Mouse (Mus musculus) forebrain, embryonic 13.5 days (tissue): ENCODE data around the gene Zfp523. TPM values are rescaled to one million over a fixed set of nuclear protein-coding genes. Genes with fewer than 3 reads are reported as not detected.
"Not testable (repeated sequence)": the region's sequence is repeated elsewhere in the genome, so short reads cannot be mapped to it uniquely, and the experiment has no call there.

ENCODE experiments used
- ATAC-seq: fragments of 200-750 bp; cut with Nextera tagmentation; 2 replicates; pipeline ENCODE4 v1.8.0; 2017
- H3K27ac ChIP-seq: fragments of 300-500 bp; sonication (generic); 2 replicates; pipeline ENCODE4 v1.5.1; 2015; ENCODE audit warnings: inconsistent platforms, mild to moderate bottlenecking, moderate library complexity
- H3K27me3 ChIP-seq: fragments of 300-500 bp; sonication (generic); 2 replicates; pipeline ENCODE4 v1.6.1; 2015; ENCODE audit warnings: mild to moderate bottlenecking, inconsistent platforms
- H3K36me3 ChIP-seq: fragments of 300-500 bp; sonication (generic); 2 replicates; pipeline ENCODE4 v1.6.1; 2015; ENCODE audit warnings: mild to moderate bottlenecking, inconsistent platforms; ENCODE audit not compliant: poor library complexity, severe bottlenecking
- H3K4me1 ChIP-seq: fragments of 300-500 bp; sonication (generic); 2 replicates; pipeline ENCODE4 v1.6.1; 2015; ENCODE audit warnings: inconsistent platforms
- H3K4me2 ChIP-seq: fragments of 300-500 bp; sonication (generic); 2 replicates; pipeline ENCODE4 v1.6.1; 2015; ENCODE audit warnings: inconsistent platforms, mild to moderate bottlenecking, moderate library complexity
- H3K4me3 ChIP-seq: fragments of 300-500 bp; sonication (generic); 2 replicates; pipeline ENCODE4 v1.5.1; 2015; ENCODE audit warnings: mild to moderate bottlenecking, inconsistent platforms
- H3K9ac ChIP-seq: fragments of 300-500 bp; sonication (generic); 2 replicates; pipeline ENCODE4 v1.6.1; 2015; ENCODE audit warnings: mild to moderate bottlenecking, inconsistent platforms
- H3K9me3 ChIP-seq: fragments of 300-500 bp; sonication (generic); replicated peaks from 2 replicates; pipeline ENCODE4 v1.6.1; 2016; ENCODE audit warnings: inconsistent platforms
- WGBS: fragments of 180-500 bp; shearing (Covaris S2); methylation state at CpG from one replicate; pipeline ENCODE4 v1.1.7; 2015; 5-methylcytosine and 5-hydroxymethylcytosine counted together
- polyA plus RNA-seq: library from polyadenylated mRNA; unstranded; fragments of >200 nt; fragmentation: Nextera tagmentation; extraction: Ambion mirVana; gene quantifications from 2 replicates; pipeline ENCODE4 v1.2.1, GENCODE M21; 2015

Zfp523 gene
- polyA plus RNA-seq, 1 experiment from 2014 or later = 32.7 TPM

DNA sequence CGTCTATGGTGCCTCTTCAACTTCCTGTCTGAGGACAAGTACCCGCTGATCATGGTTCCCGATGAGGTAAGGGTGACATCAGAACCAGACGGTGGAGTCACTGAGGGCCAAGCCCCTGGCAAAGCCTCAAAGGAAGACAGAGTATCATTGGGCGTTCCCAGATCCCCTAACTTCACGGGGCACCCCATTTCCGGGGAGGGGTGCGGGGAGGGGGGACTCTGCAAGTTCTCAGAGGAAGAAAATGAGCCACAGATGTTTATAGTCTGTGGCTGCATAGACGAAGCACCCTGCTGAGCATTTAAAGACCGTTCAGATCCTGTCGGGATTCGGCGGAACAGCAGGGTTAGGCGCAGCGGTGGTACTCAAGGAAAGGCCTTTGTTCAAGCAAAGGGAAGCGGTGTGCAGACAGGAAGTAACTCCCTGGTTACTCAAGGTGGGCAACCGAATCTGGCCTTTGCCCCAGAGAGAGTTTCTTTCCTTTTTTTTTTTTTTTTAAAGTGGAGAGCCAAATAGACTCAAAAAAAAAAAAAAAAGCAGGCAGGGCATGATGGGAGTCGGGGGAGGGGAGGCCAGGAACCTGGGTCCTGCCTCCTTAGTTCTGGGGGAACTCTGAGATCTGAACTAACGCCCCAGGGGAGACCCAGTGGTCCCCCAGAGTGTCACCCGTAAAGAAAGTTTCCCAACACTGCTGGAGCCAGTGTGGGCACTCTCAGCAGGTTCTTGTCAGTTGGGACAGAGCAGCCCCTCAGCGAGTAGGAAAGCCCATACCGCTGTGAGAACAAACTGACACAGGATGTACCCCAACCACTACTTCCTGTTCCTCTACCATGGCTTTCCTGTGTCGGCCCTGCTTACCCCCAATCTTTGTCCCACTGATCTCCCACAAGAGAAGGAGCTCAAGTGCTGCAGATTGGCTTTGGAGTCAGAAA is 41.1 kb downstream of the Zfp523 start:
- Histone ChIP-seq H3K36me3 (no peaks in the 10 kb centered on the region), H3K9ac (no peak overlapping the region), H3K27me3 (peaks cover 9% of the 10 kb centered on the region; the same call in 1 of the 2 replicates), H3K4me1 (peaks cover 6% of the 10 kb centered on the region), H3K4me2 (0 out of 2 replicates have a peak overlapping the region, but pooled peaks have one; percentile 15), H3K9me3 (no peaks in the 10 kb centered on the region), H3K27ac (no peak overlapping the region; the same call in 1 of the 2 replicates), H3K4me3 (no peak overlapping the region)
- no peak for ATAC-seq
- WGBS = 30% methylated on average over 23 of the region's 23 CpGs

DNA sequence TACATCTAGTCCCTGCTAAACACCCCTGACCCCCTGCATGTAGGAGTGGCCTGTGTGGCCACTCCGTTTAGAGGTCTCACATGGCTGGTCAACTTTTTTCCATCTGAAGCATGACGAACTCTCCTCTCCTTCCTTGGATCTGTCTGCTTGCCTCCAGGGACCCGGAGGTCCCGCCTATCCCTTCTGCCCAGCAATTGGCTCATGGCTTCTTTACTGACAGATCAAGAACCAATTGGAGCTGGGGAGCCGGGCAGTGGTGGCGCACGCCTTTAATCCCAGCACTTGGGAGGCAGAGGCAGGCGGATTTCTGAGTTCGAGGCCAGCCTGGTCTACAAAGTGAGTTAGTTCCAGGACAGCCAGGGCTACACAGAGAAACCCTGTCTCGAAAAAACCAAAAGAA is 45.5 kb downstream of the Zfp523 start:
- 92% methylated on average over 10 of the region's 10 CpGs for WGBS
- H3K4me3 ChIP-seq, H3K36me3 ChIP-seq, H3K27ac ChIP-seq, ATAC-seq, H3K9ac ChIP-seq, H3K4me2 ChIP-seq, H3K27me3 ChIP-seq, H3K9me3 ChIP-seq: not testable (repeated sequence)
- H3K4me1 ChIP-seq = peaks cover 24% of the 10 kb centered on the region

DNA sequence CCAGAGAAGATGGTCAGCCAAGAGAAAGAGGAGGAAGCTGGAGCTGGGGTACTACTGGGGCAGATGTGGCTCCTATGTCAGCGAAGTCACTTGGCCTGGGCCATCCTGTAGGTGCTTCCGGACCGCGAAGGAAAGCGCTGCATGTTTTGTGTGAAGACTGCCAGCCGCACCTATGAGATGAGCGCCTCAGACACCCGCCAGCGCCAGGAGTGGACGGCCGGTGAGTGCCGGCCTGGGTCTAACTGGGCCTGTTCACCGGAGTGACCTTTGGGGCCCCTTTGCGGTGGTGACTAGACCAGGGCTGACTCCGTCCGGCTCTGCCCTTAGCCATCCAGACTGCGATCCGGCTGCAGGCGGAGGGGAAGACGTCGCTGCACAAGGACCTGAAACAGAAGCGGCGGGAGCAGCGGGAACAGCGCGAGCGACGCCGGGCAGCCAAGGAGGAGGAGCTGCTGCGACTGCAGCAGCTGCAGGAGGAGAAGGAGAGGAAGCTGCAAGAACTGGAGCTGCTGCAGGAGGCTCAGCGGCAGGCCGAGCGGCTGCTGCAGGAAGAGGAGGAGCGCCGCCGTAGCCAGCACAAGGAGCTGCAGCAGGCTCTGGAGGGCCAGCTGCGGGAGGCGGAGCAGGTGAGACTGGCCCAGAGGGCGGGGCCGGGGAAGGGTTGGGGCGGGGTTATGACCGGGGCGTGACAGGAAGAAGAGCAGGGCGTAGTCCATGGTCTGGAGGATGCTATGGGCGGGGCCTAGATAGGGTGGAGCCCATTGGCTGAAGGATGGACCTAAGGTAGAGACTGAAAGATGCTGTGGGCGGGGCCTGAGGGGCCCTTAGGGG is 46.8 kb downstream of the Zfp523 start:
- Histone ChIP-seq H3K4me3 (peak overlapping the region; percentile 57), H3K9me3 (no peaks in the 10 kb centered on the region), H3K9ac (peak overlapping the region; percentile 83), H3K4me2 (peak overlapping the region; percentile 97), H3K4me1 (peaks cover 20% of the 10 kb centered on the region), H3K27ac (peak overlapping the region; percentile 81), H3K27me3 (no peaks in the 10 kb centered on the region), H3K36me3 (no peaks in the 10 kb centered on the region)
- WGBS = under 1% methylated on average over 46 of the region's 46 CpGs
- ATAC-seq = peak; percentile 77

DNA sequence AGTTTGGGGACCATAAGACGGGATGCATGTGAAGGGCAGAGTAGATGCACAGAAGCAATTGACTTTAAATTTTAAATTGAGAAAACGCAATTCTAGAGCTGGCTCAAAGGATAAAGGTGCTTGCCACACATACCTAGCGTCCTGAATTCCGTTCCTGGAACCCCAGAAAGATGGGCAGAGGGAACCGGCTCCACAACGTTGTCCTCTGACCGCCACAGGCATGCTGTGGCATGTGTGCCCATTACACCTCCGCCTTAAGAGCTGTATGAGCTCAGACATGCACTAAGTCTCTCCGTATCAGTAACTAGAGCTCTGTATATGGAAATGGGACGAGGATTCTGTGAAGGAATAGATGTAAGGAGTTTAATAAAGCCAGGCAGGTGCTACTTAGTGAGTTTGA is 47.7 kb downstream of the Zfp523 start:
- ATAC-seq = no peak
- no peaks in the 10 kb centered on the region for H3K27me3 ChIP-seq
- H3K27ac ChIP-seq = peak overlapping the region; percentile 19; the same call in 1 of the 2 replicates
- no peak overlapping the region for H3K4me3 ChIP-seq
- H3K4me2 ChIP-seq = no peak overlapping the region
- peaks cover 20% of the 10 kb centered on the region for H3K4me1 ChIP-seq
- no peaks in the 10 kb centered on the region for H3K9me3 ChIP-seq
- H3K9ac ChIP-seq = no peak overlapping the region
- H3K36me3 ChIP-seq = no peaks in the 10 kb centered on the region
- 89% methylated on average over 10 of the region's 10 CpGs for WGBS

DNA sequence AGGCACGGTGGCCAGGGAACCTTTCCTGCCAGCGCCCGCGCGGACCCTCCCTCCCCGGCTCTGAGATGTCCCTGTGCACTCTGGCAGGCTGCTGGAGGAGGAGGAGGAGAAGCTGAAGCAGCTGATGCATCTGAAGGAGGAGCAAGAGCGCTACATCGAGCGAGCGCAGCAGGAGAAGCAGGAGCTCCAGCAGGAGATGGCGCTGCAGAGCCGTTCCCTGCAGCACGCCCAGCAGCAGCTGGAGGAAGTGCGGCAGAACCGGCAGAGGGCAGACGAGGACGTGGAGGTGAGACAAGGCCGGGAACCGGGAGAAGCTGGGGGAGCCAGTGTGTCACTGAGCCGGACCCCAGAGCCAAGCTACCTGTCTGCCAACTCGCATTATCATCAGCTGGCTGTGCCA is 49.1 kb downstream of the Zfp523 start:
- Histone ChIP-seq H3K9me3 (no peaks in the 10 kb centered on the region), H3K4me1 (peaks cover 20% of the 10 kb centered on the region), H3K27me3 (no peaks in the 10 kb centered on the region; the same call in 1 of the 2 replicates), H3K4me3 (peak overlapping the region; percentile 38), H3K27ac (no peak overlapping the region), H3K4me2 (peak overlapping the region; percentile 70), H3K36me3 (no peaks in the 10 kb centered on the region), H3K9ac (peak overlapping the region; percentile 59)
- peak; percentile 70 for ATAC-seq
- 0% methylated on average over 21 of the region's 21 CpGs for WGBS

DNA sequence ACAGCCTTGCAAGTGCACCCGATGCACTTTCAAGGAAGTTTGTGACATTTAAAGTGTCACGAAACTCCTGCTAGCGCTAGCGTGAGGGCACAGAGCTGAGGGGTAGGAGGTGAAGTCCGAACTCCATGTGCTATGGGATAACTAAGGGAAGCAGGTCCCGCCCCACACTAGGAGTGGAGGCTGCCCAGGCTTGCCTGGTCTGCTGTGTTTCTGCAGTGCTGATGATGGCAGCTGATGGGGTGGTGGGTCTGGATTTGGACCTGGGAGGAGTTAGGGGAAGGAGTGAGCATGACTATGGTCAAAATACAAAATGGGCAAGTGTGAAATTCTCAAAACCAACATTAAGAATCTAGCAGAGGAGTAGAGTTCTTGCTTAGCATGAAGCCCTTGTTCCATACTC is 53.6 kb downstream of the Zfp523 start:
- no peak overlapping the region for H3K4me2 ChIP-seq
- peaks cover 12% of the 10 kb centered on the region for H3K4me1 ChIP-seq
- no peaks in the 10 kb centered on the region for H3K9me3 ChIP-seq
- H3K27ac ChIP-seq = no peak overlapping the region
- 81% methylated on average over 6 of the region's 6 CpGs for WGBS
- no peaks in the 10 kb centered on the region; the same call in 1 of the 2 replicates for H3K27me3 ChIP-seq
- no peak for ATAC-seq
- no peak overlapping the region for H3K4me3 ChIP-seq
- H3K36me3 ChIP-seq = no peaks in the 10 kb centered on the region
- no peak overlapping the region for H3K9ac ChIP-seq

DNA sequence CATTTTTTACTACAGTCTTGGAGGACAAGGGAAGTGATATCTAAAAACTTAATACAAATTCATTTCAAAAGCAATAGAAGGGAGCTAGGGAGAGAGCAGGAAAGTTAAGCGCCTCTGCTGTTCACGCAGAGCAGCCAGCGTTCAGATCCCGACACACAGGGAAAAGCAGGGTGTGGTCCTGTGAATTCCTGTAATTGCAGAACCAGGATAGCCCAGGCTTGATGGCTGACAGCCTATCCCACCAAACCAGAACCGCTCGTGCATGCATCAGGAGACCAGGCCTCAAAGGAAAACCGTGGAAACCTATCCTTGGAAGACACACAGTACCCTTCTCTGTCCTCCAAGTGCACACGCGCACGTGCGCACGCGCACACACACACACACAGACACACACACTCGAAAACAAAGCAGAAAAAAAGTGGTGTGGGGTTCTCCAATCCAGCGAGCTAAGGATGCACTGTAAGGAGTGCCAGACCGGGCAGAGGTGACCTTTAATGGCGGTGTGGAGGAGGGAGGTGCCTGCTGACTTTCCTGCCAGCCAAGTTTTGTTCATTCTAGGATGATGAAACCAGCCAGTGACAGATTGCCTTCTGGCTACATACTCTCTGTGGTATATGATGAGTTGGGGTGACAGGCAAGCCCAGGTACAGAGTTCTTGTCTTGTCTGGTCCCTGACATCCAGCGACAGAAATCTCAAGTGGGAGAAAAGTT is 54.3 kb downstream of the Zfp523 start:
- no peaks in the 10 kb centered on the region for H3K9me3 ChIP-seq
- ATAC-seq = no peak

DNA sequence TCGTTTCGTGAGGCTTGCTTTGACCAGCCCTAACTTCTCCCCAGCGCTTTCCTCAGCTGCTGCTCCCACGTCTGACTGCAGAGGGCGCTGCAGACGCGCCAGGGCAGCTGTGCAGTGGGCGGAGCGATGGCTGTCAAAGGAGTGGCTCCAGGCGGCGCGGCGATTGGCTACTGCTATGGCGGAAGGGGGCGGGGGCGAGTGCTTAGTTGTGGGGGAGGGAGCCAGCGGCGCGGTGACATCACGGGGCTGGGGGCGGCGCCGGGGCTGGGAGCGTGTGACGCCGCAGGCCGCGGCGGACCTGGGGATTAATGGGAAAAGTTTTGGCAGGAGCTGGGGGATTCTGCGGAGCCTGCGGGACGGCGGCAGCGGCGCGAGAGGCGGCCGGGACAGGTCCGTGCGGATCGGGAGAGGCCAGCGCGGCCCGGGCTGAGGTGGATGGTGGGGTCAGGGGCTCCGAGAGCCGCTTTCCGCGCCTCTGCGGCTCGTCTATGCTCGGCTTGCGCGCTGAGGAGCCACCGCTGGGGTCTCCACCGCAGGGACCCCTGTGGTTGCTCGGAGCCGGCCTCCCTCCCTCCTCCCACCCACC is 55.6 kb downstream of the Zfp523 start, which contains the start of gene Ppard:
Gene Ppard (plus strand): TSS at position 226 of the 586 bp plus-strand sequence.
- peak within 1 kb of the TSS; percentile 82 for H3K9ac ChIP-seq
- no peaks in the 10 kb centered on the region for H3K9me3 ChIP-seq
- peak; percentile 97 for ATAC-seq
- H3K27me3 ChIP-seq = no peaks in the 10 kb centered on the region; the same call in 1 of the 2 replicates
- no peaks in the 10 kb centered on the region for H3K36me3 ChIP-seq
- H3K27ac ChIP-seq = no peak within 1 kb of the TSS
- H3K4me3 ChIP-seq = peak within 1 kb of the TSS; percentile 69
- peak within 1 kb of the TSS; percentile 86 for H3K4me2 ChIP-seq
- under 1% methylated on average over 45 of the region's 57 CpGs for WGBS
- peaks cover 7% of the 10 kb centered on the region for H3K4me1 ChIP-seq

More for the DNA sequence above, 54.3 kb downstream of the Zfp523 start:
- Histone ChIP-seq H3K9ac (no peak overlapping the region), H3K36me3 (no peaks in the 10 kb centered on the region), H3K4me3 (no peak overlapping the region), H3K4me1 (peaks cover 7% of the 10 kb centered on the region), H3K27ac (no peak overlapping the region), H3K4me2 (no peak overlapping the region), H3K27me3 (no peaks in the 10 kb centered on the region; the same call in 1 of the 2 replicates)
- 87% methylated on average over 18 of the region's 18 CpGs for WGBS

DNA sequence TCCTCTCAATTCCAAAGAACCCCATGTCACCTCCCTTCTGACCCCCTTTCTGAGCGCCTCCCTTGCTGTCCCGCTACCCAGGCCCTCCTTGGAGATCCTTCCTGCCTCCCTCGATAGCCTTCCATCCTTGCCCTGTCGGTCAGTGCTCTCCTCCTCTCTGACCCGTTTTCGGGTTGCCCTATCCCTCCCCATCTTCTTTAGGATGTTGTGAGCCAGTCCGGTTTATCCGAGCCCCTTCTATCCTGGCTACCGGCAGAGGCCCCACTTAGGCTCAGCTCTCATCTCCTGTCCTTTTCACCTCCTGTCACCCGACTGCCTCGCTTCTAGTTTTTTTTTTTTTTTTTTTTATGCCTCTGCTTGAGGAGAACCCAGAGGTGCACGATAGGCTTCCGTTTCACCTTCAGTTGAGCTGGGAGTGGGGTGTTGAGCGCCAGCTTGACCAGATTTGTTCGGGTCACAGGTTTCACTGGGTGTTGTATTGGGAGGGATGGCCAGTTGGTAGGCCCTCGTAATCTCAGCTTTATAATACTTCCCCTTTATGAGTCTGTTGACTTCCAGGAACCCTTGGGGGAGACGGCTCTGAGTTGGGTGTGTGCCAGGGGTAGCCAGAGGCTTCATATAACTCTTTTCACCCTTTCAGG is 56.3 kb downstream of the Zfp523 start:
- H3K36me3 ChIP-seq = no peaks in the 10 kb centered on the region
- peak; percentile 32; the same call in 1 of the 2 replicates for ATAC-seq
- H3K27ac ChIP-seq = no peak overlapping the region

DNA sequence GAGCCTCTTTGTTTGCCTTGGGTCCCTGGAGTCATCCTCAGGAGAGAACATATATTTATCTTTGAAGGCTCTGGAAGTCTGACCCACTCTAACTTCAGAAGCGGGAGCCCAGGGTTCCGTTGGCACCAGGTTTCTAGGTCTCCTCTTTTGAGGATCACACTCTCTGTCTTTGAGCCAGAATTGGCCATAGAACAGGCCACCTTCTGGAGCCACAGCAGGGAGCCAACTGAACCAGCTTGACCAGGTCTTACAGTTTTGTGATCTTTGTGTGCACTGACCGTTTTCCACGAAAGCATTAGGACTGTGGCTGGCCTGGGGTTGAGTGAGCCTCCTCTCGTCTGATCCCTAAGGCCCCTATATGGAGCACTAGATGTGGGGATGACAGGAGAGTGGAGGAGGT is 57.7 kb downstream of the Zfp523 start:
- H3K27me3 ChIP-seq = no peaks in the 10 kb centered on the region; the same call in 1 of the 2 replicates
- H3K36me3 ChIP-seq = peaks cover 4% of the 10 kb centered on the region; the same call in 1 of the 2 replicates
- ATAC-seq = no peak
- no peaks in the 10 kb centered on the region for H3K9me3 ChIP-seq
- peaks cover 7% of the 10 kb centered on the region for H3K4me1 ChIP-seq
- H3K4me2 ChIP-seq = 0 out of 2 replicates have a peak overlapping the region, but pooled peaks have one; percentile 15
- 0 out of 2 replicates have a peak overlapping the region, but pooled peaks have one; percentile 5 for H3K9ac ChIP-seq
- H3K4me3 ChIP-seq = no peak overlapping the region
- WGBS = 86% methylated on average over 5 of the region's 5 CpGs
- no peak overlapping the region for H3K27ac ChIP-seq

More for the DNA sequence above, 56.3 kb downstream of the Zfp523 start:
- no peaks in the 10 kb centered on the region; the same call in 1 of the 2 replicates for H3K27me3 ChIP-seq
- H3K9ac ChIP-seq = peak overlapping the region; percentile 82
- peak overlapping the region; percentile 86 for H3K4me2 ChIP-seq
- WGBS = 5% methylated on average over 17 of the region's 17 CpGs
- peak overlapping the region; percentile 69 for H3K4me3 ChIP-seq
- no peaks in the 10 kb centered on the region for H3K9me3 ChIP-seq
- H3K4me1 ChIP-seq = peaks cover 7% of the 10 kb centered on the region
